Mouse (Mus musculus): ENCODE measurements at regions not wholly inside any gene's neighbourhood (a gene's known extent, or its start where the extent isn't known, plus 50 kb on each side); places are given as distances from the start of the nearest gene placed in this dataset.
A peak's percentile ranks its signal among the peaks of the same experiment; 100 is the strongest.

GRCm38 (mm10) chr1:33174646-33175435, 494.8 kb downstream of the Prim2 start:
- Histone ChIP-seq H3K27ac (no peak overlapping the region), H3K36me3 (no peaks in the 10 kb centered on the region), H3K4me2 (no peak overlapping the region), H3K4me1 (no peaks in the 10 kb centered on the region), H3K9ac (no peak overlapping the region), H3K9me3 (replicated peaks) (no peaks in the 10 kb centered on the region), H3K27me3 (no peaks in the 10 kb centered on the region), H3K4me3 (replicated peaks) (no peak overlapping the region)
- 72% methylated on average over 10 of the region's 10 CpGs for WGBS
- ATAC-seq (replicated peaks; ENCODE audit: low FRiP score), result no peak

DNA sequence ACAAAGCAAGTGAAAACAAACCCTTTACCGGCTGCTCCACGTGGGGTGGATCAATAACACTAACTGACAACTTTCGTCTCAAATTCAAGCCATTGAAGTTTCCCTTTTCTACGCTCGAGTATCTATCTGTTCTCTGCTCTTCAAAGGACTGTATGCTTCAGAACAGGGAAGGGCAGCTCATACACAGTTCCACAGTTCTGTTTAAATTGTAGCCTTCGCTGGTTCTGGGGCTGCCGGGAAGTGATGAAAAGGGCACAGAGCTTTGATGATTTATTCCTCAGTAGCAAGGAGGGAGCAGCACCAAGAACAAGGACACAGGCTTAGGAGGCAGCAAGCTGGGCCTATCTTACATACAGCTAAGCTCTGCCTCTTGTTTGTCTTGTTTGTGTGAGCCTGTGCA, 532.6 kb downstream of the Prim2 start:
- Histone ChIP-seq H3K4me2 (no peak overlapping the region), H3K4me1 (no peaks in the 10 kb centered on the region), H3K36me3 (no peaks in the 10 kb centered on the region), H3K27ac (no peak overlapping the region), H3K4me3 (replicated peaks) (no peak overlapping the region), H3K27me3 (no peaks in the 10 kb centered on the region), H3K9me3 (replicated peaks) (no peaks in the 10 kb centered on the region), H3K9ac (no peak overlapping the region)
- ATAC-seq (replicated peaks; ENCODE audit: low FRiP score), result no peak
- WGBS, result 46% methylated on average over 7 of the region's 7 CpGs

DNA sequence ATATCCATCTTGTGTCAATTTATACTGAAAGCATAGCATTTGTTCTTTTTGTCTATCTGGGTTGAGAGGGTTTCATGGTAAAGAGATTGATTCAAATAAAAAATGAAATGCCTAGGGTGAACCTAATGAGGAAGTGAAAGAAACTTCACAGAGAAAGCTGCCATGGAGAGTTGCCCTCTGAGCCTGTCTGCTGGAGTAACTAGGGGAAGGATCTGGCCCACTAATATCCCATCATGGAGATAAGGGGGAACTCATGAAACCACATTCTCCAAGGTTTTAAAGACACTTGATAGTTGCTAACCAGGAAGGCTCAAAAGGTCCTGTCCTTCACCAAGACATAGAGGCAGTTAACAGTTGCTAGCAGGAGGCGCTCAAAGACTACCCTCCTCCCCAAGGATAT, 539.2 kb downstream of the Prim2 start:
- no peaks in the 10 kb centered on the region for H3K4me1 ChIP-seq
- no peaks in the 10 kb centered on the region for H3K9me3 ChIP-seq (replicated peaks)
- H3K27ac ChIP-seq, result no peak overlapping the region
- no peak overlapping the region for H3K4me2 ChIP-seq
- no peak overlapping the region for H3K4me3 ChIP-seq (replicated peaks)
- H3K36me3 ChIP-seq, result no peaks in the 10 kb centered on the region
- WGBS, result 92% methylated on average over 1 of the region's 1 CpGs
- no peak for ATAC-seq (replicated peaks; ENCODE audit: low FRiP score)
- H3K27me3 ChIP-seq, result no peaks in the 10 kb centered on the region
- no peak overlapping the region for H3K9ac ChIP-seq

GRCm38 (mm10) chr1:33125062-33125461, 544.5 kb downstream of the Prim2 start:
- no peak overlapping the region for H3K27ac ChIP-seq
- no peak overlapping the region for H3K4me3 ChIP-seq (replicated peaks)
- no peaks in the 10 kb centered on the region for H3K36me3 ChIP-seq
- H3K27me3 ChIP-seq, result no peaks in the 10 kb centered on the region
- 0 out of 2 replicates have a peak, but pooled peaks cover 2% of the 10 kb centered on the region for H3K4me1 ChIP-seq
- H3K4me2 ChIP-seq, result no peak overlapping the region
- no peak for ATAC-seq (replicated peaks; ENCODE audit: low FRiP score)
- WGBS, result 63% methylated on average over 7 of the region's 7 CpGs
- no peaks in the 10 kb centered on the region for H3K9me3 ChIP-seq (replicated peaks)
- no peak overlapping the region for H3K9ac ChIP-seq

DNA sequence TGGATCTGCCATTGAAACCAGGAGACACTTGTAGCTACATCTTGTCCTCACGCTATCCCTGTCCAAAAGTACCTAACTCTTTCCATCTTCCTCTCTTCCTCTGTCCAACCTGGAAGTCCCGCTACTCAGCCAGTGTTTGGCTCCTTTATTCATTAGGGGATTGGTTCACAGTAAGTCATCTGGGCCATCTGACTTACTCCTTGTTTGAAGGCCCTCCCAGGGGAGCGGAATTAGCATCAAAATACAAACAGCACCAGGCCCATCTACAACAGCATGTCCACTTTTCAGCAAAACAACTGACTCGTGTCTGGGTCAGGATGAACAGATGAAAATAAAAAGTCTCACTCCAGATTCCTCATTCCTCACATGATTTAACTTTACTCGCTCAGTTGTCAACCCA, 559.2 kb upstream of the Gm5415 start:
- no peaks in the 10 kb centered on the region for H3K36me3 ChIP-seq
- no peaks in the 10 kb centered on the region for H3K4me1 ChIP-seq
- H3K4me3 ChIP-seq (replicated peaks), result no peak overlapping the region
- WGBS, result 82% methylated on average over 5 of the region's 5 CpGs
- H3K4me2 ChIP-seq, result no peak overlapping the region
- no peak for ATAC-seq (replicated peaks; ENCODE audit: low FRiP score)
- H3K27ac ChIP-seq, result no peak overlapping the region
- H3K27me3 ChIP-seq, result no peaks in the 10 kb centered on the region
- H3K9me3 ChIP-seq (replicated peaks), result 0 out of 2 replicates have a peak, but pooled peaks cover 3% of the 10 kb centered on the region
- no peak overlapping the region for H3K9ac ChIP-seq

DNA sequence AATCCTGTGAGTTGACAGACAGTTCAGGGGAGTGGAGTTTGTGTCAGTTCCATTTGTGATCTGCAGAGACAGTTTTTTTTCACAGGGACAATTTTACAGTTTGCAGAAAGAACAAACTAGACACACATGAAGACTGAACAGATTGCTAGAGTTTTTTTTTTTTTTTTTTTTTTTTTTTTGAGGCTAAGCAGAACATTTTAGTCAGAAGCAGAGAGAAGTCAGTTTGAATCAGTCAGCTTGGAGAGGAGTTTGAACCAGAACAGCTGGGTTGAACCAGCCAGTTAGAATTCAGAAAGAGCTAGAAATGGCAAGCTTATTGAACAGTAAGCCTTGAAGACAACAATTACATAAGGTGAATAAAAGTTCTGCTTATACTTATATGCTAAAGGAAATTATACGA, 557.2 kb upstream of the Gm5415 start:
- Histone ChIP-seq H3K9ac (no peak overlapping the region), H3K4me2 (no peak overlapping the region), H3K4me3 (replicated peaks) (no peak overlapping the region), H3K27ac (no peak overlapping the region), H3K27me3 (no peaks in the 10 kb centered on the region), H3K36me3 (no peaks in the 10 kb centered on the region), H3K4me1 (no peaks in the 10 kb centered on the region), H3K9me3 (replicated peaks) (0 out of 2 replicates have a peak, but pooled peaks cover 3% of the 10 kb centered on the region)
- WGBS, result 98% methylated on average over 1 of the region's 1 CpGs
- ATAC-seq (replicated peaks; ENCODE audit: low FRiP score), result no peak

DNA sequence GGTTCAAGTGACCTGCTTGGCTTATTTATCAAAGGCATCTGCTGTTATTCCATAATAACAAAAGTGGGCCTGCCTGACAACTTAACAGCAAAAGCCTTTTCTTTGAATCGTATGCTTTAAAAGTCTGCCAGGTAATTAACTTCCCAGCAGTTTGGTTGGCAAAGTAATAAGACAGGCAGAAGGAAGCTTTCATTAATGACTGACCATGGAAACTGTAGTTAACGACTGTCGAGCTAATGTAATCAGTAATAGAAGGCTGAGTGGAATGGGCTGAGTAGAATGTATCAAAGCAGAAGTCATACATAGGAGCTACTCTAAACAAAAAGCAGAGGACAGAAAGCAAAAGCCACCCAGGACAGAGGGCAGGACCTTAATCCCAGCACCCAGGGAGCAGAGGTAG, 551.0 kb upstream of the Gm5415 start:
- peak; percentile 78 for ATAC-seq (replicated peaks; ENCODE audit: low FRiP score)

GRCm38 (mm10) chr1:33096851-33097250, 549.8 kb upstream of the Gm5415 start:
- H3K4me3 ChIP-seq (replicated peaks), result no peak overlapping the region
- no peak overlapping the region for H3K27ac ChIP-seq
- H3K4me2 ChIP-seq, result no peak overlapping the region
- no peak for ATAC-seq (replicated peaks; ENCODE audit: low FRiP score)
- H3K9ac ChIP-seq, result no peak overlapping the region
- H3K27me3 ChIP-seq, result no peaks in the 10 kb centered on the region
- no peaks in the 10 kb centered on the region for H3K36me3 ChIP-seq
- no peaks in the 10 kb centered on the region for H3K9me3 ChIP-seq (replicated peaks)
- no peaks in the 10 kb centered on the region for H3K4me1 ChIP-seq
- 93% methylated on average over 1 of the region's 1 CpGs for WGBS

More for the DNA sequence above, 551.0 kb upstream of the Gm5415 start:
- WGBS, result 50% methylated on average over 3 of the region's 3 CpGs
- Histone ChIP-seq H3K9me3 (replicated peaks) (no peaks in the 10 kb centered on the region), H3K27me3 (no peaks in the 10 kb centered on the region), H3K27ac (no peak overlapping the region), H3K4me3 (replicated peaks) (no peak overlapping the region), H3K36me3 (no peaks in the 10 kb centered on the region), H3K4me1 (no peaks in the 10 kb centered on the region), H3K4me2 (no peak overlapping the region), H3K9ac (no peak overlapping the region)

DNA sequence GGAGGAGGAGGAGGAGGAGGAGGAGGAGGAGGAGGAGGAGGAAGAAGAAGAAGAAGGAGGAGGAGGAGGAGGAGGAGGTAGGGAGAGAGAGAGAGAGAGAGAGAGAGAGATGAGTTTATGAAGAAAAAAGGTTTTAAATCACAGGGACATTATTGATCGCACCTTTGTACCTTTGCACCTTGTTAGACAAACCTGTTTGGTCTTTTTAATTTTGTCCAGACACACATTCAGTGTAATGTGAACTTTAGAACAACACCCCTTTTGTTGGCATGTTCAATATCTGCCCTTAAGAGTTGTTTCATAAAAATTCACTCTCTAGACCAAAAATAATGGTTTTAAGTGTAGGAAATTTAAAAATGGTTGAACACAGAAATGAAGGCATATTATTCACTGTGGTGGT, 527.5 kb upstream of the Gm5415 start:
- ATAC-seq (replicated peaks; ENCODE audit: low FRiP score), result no peak
- Histone ChIP-seq H3K27ac (no peak overlapping the region), H3K4me2 (no peak overlapping the region), H3K4me3 (replicated peaks) (no peak overlapping the region), H3K36me3 (no peaks in the 10 kb centered on the region), H3K27me3 (no peaks in the 10 kb centered on the region), H3K9ac (no peak overlapping the region), H3K9me3 (replicated peaks) (no peaks in the 10 kb centered on the region), H3K4me1 (no peaks in the 10 kb centered on the region)
- 88% methylated on average over 1 of the region's 1 CpGs for WGBS

- H3K27me3 ChIP-seq, result no peaks in the 10 kb centered on the region
- no peak for ATAC-seq (replicated peaks; ENCODE audit: low FRiP score)
- no peaks in the 10 kb centered on the region for H3K9me3 ChIP-seq (replicated peaks)
- H3K36me3 ChIP-seq, result no peaks in the 10 kb centered on the region
- WGBS, result 78% methylated on average over 2 of the region's 2 CpGs
- H3K4me3 ChIP-seq (replicated peaks), result no peak overlapping the region
- no peak overlapping the region for H3K9ac ChIP-seq
- H3K4me2 ChIP-seq, result no peak overlapping the region
- H3K27ac ChIP-seq, result no peak overlapping the region
- H3K4me1 ChIP-seq, result no peaks in the 10 kb centered on the region
Measured at GRCm38 (mm10) chr1:33058010-33058409, 510.9 kb upstream of the Gm5415 start.

- Histone ChIP-seq H3K4me3 (replicated peaks) (no peak overlapping the region), H3K9ac (no peak overlapping the region), H3K27me3 (no peaks in the 10 kb centered on the region), H3K9me3 (replicated peaks) (no peaks in the 10 kb centered on the region), H3K4me2 (no peak overlapping the region), H3K36me3 (no peaks in the 10 kb centered on the region), H3K27ac (no peak overlapping the region), H3K4me1 (no peaks in the 10 kb centered on the region)
- 72% methylated on average over 2 of the region's 2 CpGs for WGBS
- ATAC-seq (replicated peaks; ENCODE audit: low FRiP score), result no peak
Measured at GRCm38 (mm10) chr1:33044388-33044787, 497.3 kb upstream of the Gm5415 start.

DNA sequence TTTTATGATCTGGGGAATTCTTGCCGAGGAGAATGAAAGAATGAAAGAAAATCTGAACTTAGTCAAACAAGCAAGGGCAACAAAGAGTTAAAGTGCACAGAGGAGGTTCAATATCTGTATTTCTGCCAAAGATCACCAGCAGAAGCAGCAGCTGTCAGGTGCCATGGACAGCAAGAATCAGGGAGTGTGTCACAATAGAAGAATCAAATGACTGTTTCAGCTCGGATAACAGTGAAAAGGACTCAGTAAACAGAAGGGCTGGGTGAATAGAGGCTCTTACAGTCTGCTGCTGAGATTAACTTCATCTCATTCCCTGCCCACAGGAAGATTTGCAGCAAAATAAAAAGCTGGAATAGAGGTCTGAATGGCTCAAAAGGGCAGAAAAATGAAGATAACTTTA, 495.3 kb upstream of the Gm5415 start:
- Histone ChIP-seq H3K9ac (no peak overlapping the region), H3K4me3 (replicated peaks) (no peak overlapping the region), H3K36me3 (no peaks in the 10 kb centered on the region), H3K9me3 (replicated peaks) (no peaks in the 10 kb centered on the region), H3K4me2 (no peak overlapping the region), H3K27ac (no peak overlapping the region), H3K4me1 (no peaks in the 10 kb centered on the region), H3K27me3 (no peaks in the 10 kb centered on the region)
- peak; percentile 74; the same call in 1 of the 2 replicates for ATAC-seq (replicated peaks; ENCODE audit: low FRiP score)
- WGBS, result 24% methylated on average over 2 of the region's 2 CpGs

DNA sequence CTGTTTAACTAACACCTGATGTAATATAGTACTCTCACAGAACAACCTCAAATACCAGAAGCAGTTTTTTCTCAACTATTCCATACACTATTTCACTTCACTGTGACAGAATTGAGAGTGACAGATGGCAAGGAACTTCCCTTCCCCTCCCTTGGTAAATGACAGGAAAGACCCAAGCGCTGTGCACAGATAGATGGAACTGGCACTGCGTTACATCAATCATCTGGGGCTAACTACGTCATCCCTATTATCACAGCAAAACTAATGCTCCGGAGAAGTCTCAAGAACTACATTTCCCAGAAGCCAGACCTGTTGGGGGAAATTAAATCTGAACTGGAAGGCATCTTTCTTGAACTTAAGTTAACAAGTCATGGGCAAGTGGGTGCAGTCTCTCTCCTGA, 493.6 kb upstream of the Gm5415 start:
- H3K4me1 ChIP-seq, result no peaks in the 10 kb centered on the region
- no peaks in the 10 kb centered on the region for H3K27me3 ChIP-seq
- H3K9me3 ChIP-seq (replicated peaks), result no peaks in the 10 kb centered on the region
- no peak overlapping the region for H3K9ac ChIP-seq
- no peak overlapping the region for H3K4me3 ChIP-seq (replicated peaks)
- H3K4me2 ChIP-seq, result no peak overlapping the region
- H3K36me3 ChIP-seq, result no peaks in the 10 kb centered on the region
- no peak for ATAC-seq (replicated peaks; ENCODE audit: low FRiP score)
- H3K27ac ChIP-seq, result no peak overlapping the region
- 68% methylated on average over 4 of the region's 4 CpGs for WGBS

Measured in kidney, embryonic 15.5 days (tissue).